Mouse (Mus musculus) c-Kit-positive CD71-positive TER-119-positive erythroid progenitor cells, embryonic 14.5 days (primary cell): ENCODE results near the gene Myo9b.

ENCODE experiments used
- DNase-seq: peaks from one replicate; pipeline ENCODE4 v3.0.0-alpha.2; 2013; ENCODE audit warnings: low spot score

Gene Myo9b

GRCm38 (mm10) chr8:71367529-71368176 lies 95.1 kb downstream of the Myo9b start:
- DNase-seq = no peak

GRCm38 (mm10) chr8:71368366-71368765 lies 95.9 kb downstream of the Myo9b start:
- DNase-seq = no peak

GRCm38 (mm10) chr8:71369040-71369718 lies 96.7 kb downstream of the Myo9b start:
- no peak for DNase-seq

- no peak for DNase-seq
These were observed 98.3 kb downstream of the Myo9b start for GRCm38 (mm10) chr8:71370711-71371235.

GRCm38 (mm10) chr8:71371236-71371848 lies 98.8 kb downstream of the Myo9b start, which contains the start of gene Ocel1:
Gene Ocel1, plus strand, starts transcription at chr8:71371298.
- DNase-seq = peak; percentile 97

GRCm38 (mm10) chr8:71372427-71372826 lies 99.9 kb downstream of the Myo9b start:
- no peak for DNase-seq

- no peak for DNase-seq
These were observed 100.5 kb downstream of the Myo9b start for GRCm38 (mm10) chr8:71373000-71373399.

- no peak for DNase-seq
These were observed 102.2 kb downstream of the Myo9b start for GRCm38 (mm10) chr8:71374616-71375206.

GRCm38 (mm10) chr8:71375581-71376422 lies 103.3 kb downstream of the Myo9b start:
- DNase-seq = peak; percentile 52

- DNase-seq = no peak
These were observed 104.0 kb downstream of the Myo9b start for GRCm38 (mm10) chr8:71376423-71377030.

- DNase-seq = no peak
These were observed 106.5 kb downstream of the Myo9b start for GRCm38 (mm10) chr8:71379008-71379407.

GRCm38 (mm10) chr8:71379512-71380075 lies 107.1 kb downstream of the Myo9b start:
- no peak for DNase-seq

- no peak for DNase-seq
These were observed 108.0 kb downstream of the Myo9b start for GRCm38 (mm10) chr8:71380178-71381171.

GRCm38 (mm10) chr8:71381421-71381970 lies 109.0 kb downstream of the Myo9b start, which contains the start of gene Nr2f6:
Gene Nr2f6, minus strand, starts transcription at chr8:71381960.
- no peak for DNase-seq

GRCm38 (mm10) chr8:71381971-71382961 lies 109.8 kb downstream of the Myo9b start:
- DNase-seq = no peak

GRCm38 (mm10) chr8:71383396-71383795 lies 110.9 kb downstream of the Myo9b start:
- DNase-seq = no peak

GRCm38 (mm10) chr8:71383860-71384259 lies 111.3 kb downstream of the Myo9b start:
- no peak for DNase-seq
